Comparison of ENCODE assay signal across 21 mouse cellular contexts in the genomic region with DNA sequence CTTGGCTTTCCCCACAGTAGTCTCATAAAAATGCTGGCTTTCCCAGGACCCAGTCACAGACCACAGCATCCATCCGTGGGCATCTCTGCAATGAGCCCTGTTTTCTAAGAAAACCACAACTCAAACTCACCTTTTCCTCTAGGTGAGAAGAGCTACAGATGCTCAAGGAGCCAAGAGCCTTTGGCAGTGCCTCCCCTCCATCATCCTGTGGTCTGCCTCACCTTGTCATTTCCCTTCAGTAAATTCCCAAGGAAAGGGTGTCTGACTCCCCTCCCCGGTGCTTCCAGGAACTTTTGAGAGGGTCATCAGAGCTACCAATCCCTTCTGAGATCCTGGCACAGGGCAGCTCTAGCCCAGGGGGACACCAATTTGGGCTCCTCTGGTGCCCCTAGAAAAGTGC. TPM values are rescaled to one million over a fixed set of nuclear protein-coding genes. Genes with fewer than 3 reads are reported as not detected.
DNase-seq lines count a peak whose midpoint lies in the region; ATAC-seq and TF ChIP-seq lines count a peak whose summit lies in the region.
"Had no signal": no experiment of that assay in that cellular context is flagged by ENCODE, and none has a peak within 500 bp of the region (broad histone marks: within the 10 kb centered on the region; RNA-seq: fewer than 3 reads in every experiment).

No protein-coding gene starts in this region.

- DNase-seq in heart, embryonic 10.5 days (ENCODE audit: low spot score), result no peak
- no peak for DNase-seq in heart, postnatal 14 days
- peak; percentile 40 for DNase-seq in MEL (ENCODE audit: low read depth, low spot score)
- no peak for DNase-seq in liver, embryonic 14.5 days (ENCODE audit: low read depth in 3 of 3, low spot score in 3 of 3)
- no peak for DNase-seq in ovary, postnatal 36 days (ENCODE audit: low spot score)
- no peak for DNase-seq in cerebellum, postnatal 10 days
- DNase-seq: cerebellum, adult 9-11 months; gastrocnemius, postnatal 36 days; right cerebral cortex, postnatal 25 days; thymus, adult 2 months had no signal

- H3K4me1 ChIP-seq in heart, embryonic 10.5 days, result peaks cover 29% of the 10 kb centered on the region
- H3K4me1 ChIP-seq in megakaryocyte, embryonic 14.5 days, result peaks cover 91% of the 10 kb centered on the region
- peaks cover 5 to 43% of the 10 kb centered on the region in 2 experiments for H3K4me1 ChIP-seq in MEL (ENCODE audit: control insufficient read depth in 1 of 2, insufficient read depth in 2 of 2, low read length in 2 of 2)
- H3K4me1 ChIP-seq in liver, embryonic 14.5 days (replicated peaks; ENCODE audit: control insufficient read depth in 2 of 2, insufficient read depth in 2 of 2, low read length in 1 of 2), result peaks cover 37 to 42% of the 10 kb centered on the region in 2 experiments
- H3K4me1 ChIP-seq: forebrain, embryonic 15.5 days had no signal

- peaks cover 32% of the 10 kb centered on the region for H3K27me3 ChIP-seq in heart, embryonic 10.5 days (ENCODE audit: insufficient read depth, poor library complexity, severe bottlenecking)
- peaks cover 8% of the 10 kb centered on the region for H3K27me3 ChIP-seq in megakaryocyte, embryonic 14.5 days (replicated peaks)
- H3K27me3 ChIP-seq in MEL (ENCODE audit: control insufficient read depth in 1 of 2, insufficient read depth in 2 of 2, low read length in 2 of 2), result no peaks in the 10 kb centered on the region
- H3K27me3 ChIP-seq in liver, embryonic 14.5 days (ENCODE audit: control insufficient read depth, insufficient read depth, low read length), result no peaks in the 10 kb centered on the region

- TF ChIP-seq POLR2A in MEL (IDR thresholded peaks at IDR 0.05; ENCODE audit: control insufficient read depth in 1 of 2, insufficient read depth in 1 of 2, low read depth in 1 of 2, low read length in 2 of 2, poor library complexity in 1 of 2), result no peak

- no peak for TF ChIP-seq EP300 in MEL (IDR thresholded peaks at IDR 0.05; ENCODE audit: low read depth in 1 of 2, low read length in 2 of 2)
- no peak for TF ChIP-seq EP300 in liver, embryonic 14.5 days (IDR thresholded peaks at IDR 0.05; ENCODE audit: low read depth)

- ATAC-seq in megakaryocyte, adult 5-6 weeks (ENCODE audit: poor library complexity, severe bottlenecking), result no peak
- no peak for ATAC-seq in liver, embryonic 14.5 days (ENCODE audit: insufficient read depth)
- ATAC-seq: forebrain, embryonic 15.5 days; intestine, embryonic 16.5 days had no signal

- H3K9ac ChIP-seq in MEL (ENCODE audit: control insufficient read depth, low read depth, low read length, poor library complexity, severe bottlenecking), result peak overlapping the region; percentile 95
- peak overlapping the region; percentile 83 for H3K9ac ChIP-seq in liver, embryonic 14.5 days (replicated peaks)
- H3K9ac ChIP-seq: forebrain, embryonic 15.5 days; hindbrain, embryonic 14.5 days; limb, embryonic 13.5 days; neural tube, embryonic 13.5 days had no signal

- H3K79me2 ChIP-seq in MEL (ENCODE audit: control insufficient read depth, insufficient read depth, low read length, poor library complexity), result peaks cover 48% of the 10 kb centered on the region

- TF ChIP-seq RAD21 in MEL (IDR thresholded peaks at IDR 0.05; ENCODE audit: low read depth, low read length), result no peak

- peak overlapping the region; percentile 96 for H3K4me2 ChIP-seq in liver, embryonic 14.5 days (ENCODE audit: low read depth)
- H3K4me2 ChIP-seq: forebrain, embryonic 15.5 days; hindbrain, embryonic 14.5 days had no signal

- no peak overlapping the region; the same call in 1 of the 2 replicates for H3K27ac ChIP-seq in heart, embryonic 10.5 days
- peak overlapping the region; percentile 97 for H3K27ac ChIP-seq in MEL (ENCODE audit: control insufficient read depth, low read depth, low read length)
- peak overlapping the region; percentile 98 for H3K27ac ChIP-seq in liver, embryonic 14.5 days
- H3K27ac ChIP-seq: forebrain, embryonic 15.5 days; hindbrain, embryonic 14.5 days; limb, embryonic 13.5 days; neural tube, embryonic 13.5 days had no signal

- no peaks in the 10 kb centered on the region for H3K36me3 ChIP-seq in heart, embryonic 10.5 days
- H3K36me3 ChIP-seq in megakaryocyte, embryonic 14.5 days (replicated peaks; ENCODE audit: low read length), result peaks cover 37% of the 10 kb centered on the region
- peaks cover 0 to 40% of the 10 kb centered on the region in 2 experiments; a peak in 3 of 4 replicates for H3K36me3 ChIP-seq in MEL (ENCODE audit: control insufficient read depth in 1 of 2, insufficient read depth in 2 of 2, low read length in 2 of 2)
- H3K36me3 ChIP-seq in liver, embryonic 14.5 days (replicated peaks; ENCODE audit: control insufficient read depth, insufficient read depth, low read depth), result peaks cover 22% of the 10 kb centered on the region
- H3K36me3 ChIP-seq: forebrain, embryonic 15.5 days; limb, embryonic 13.5 days; neural tube, embryonic 13.5 days had no signal

- H3K9me3 ChIP-seq in heart, embryonic 10.5 days, result no peaks in the 10 kb centered on the region
- peaks cover 3% of the 10 kb centered on the region; the same call in 1 of the 2 replicates for H3K9me3 ChIP-seq in megakaryocyte, embryonic 14.5 days
- no peaks in the 10 kb centered on the region for H3K9me3 ChIP-seq in MEL (replicated peaks; ENCODE audit: insufficient read depth, low read length)
- no peaks in the 10 kb centered on the region for H3K9me3 ChIP-seq in liver, embryonic 14.5 days (ENCODE audit: control insufficient read depth, low read length)
- H3K9me3 ChIP-seq: forebrain, embryonic 15.5 days; limb, embryonic 13.5 days; neural tube, embryonic 13.5 days had no signal

- WGBS in heart, embryonic 10.5 days, result 19% methylated on average over 2 of the region's 2 CpGs
- 6% methylated on average over 2 of the region's 2 CpGs for WGBS in liver, embryonic 14.5 days (ENCODE audit: insufficient replicate concordance)

- intact Hi-C loops in heart, postnatal 14 days (cut with DNase I), result no loop called here

- peak overlapping the region; percentile 41 for H3K4me3 ChIP-seq in heart, embryonic 10.5 days
- H3K4me3 ChIP-seq in megakaryocyte, embryonic 14.5 days (replicated peaks), result peak overlapping the region; percentile 90
- peak overlapping the region; percentile 88 to 89 for H3K4me3 ChIP-seq in MEL (ENCODE audit: control insufficient read depth in 1 of 2, insufficient read depth in 1 of 2, low read depth in 2 of 2, low read length in 2 of 2)
- H3K4me3 ChIP-seq in liver, embryonic 14.5 days (ENCODE audit: insufficient read depth in 1 of 2, low read depth in 2 of 2, low read length in 2 of 2), result peak overlapping the region; percentile 82 to 88
- H3K4me3 ChIP-seq: forebrain, embryonic 15.5 days; neural tube, embryonic 13.5 days had no signal

- no peak for TF ChIP-seq CTCF in MEL (IDR thresholded peaks at IDR 0.05 in 2 of 3, conservative IDR thresholded peaks at IDR 0.05 in 1 of 3; ENCODE audit: control insufficient read depth in 1 of 3, insufficient read depth in 1 of 3, low read depth in 2 of 3, low read length in 3 of 3, poor library complexity in 1 of 3, severe bottlenecking in 1 of 3)
- TF ChIP-seq CTCF in liver, embryonic 14.5 days (IDR thresholded peaks at IDR 0.05; ENCODE audit: low read depth), result no peak

RNA-seq across cellular contexts. Expression of gene Gfi1b, which starts 0.7 kb away (rescaled TPM):
- 11.0 and 12.2 TPM in 2 replicates for polyA plus RNA-seq in heart, embryonic 10.5 days (2016; fragmentation: Nextera tagmentation; extraction: Ambion mirVana)
- total RNA-seq in heart, postnatal 14 days (2021), result not detected
- 225 and 586 TPM in 2 replicates for polyA plus RNA-seq in megakaryocyte, embryonic 14.5 days (2012; ENCODE audit: insufficient read depth, low replicate concordance)
- total RNA-seq in megakaryocyte, adult 5-6 weeks (2015), result 2.9 and 7.4 TPM in 2 replicates
- total RNA-seq in megakaryocyte, adult 5-6 weeks (2017), result 6.1 and 7.8 TPM in 2 replicates
- 75.1 and 82.9 TPM in 2 replicates for total RNA-seq in MEL (2012; rRNA removed)
- 100 to 1,000 TPM; 194 to 277 TPM for polyA plus RNA-seq in MEL (2012; ENCODE audit: insufficient read depth in 1 of 2, insufficient read length in 2 of 2, low read depth in 1 of 2, low replicate concordance in 2 of 2, missing spikeins in 1 of 2)
- 72.5 and 86.9 TPM in 2 replicates for polyA plus RNA-seq in liver, embryonic 14.5 days (2012; rRNA removed)
- 89.2 and 107 TPM in 2 replicates for polyA plus RNA-seq in liver, embryonic 14.5 days (2014; fragmentation: Nextera tagmentation; extraction: Ambion mirVana)
- total RNA-seq: gastrocnemius, postnatal 36 days; layer of hippocampus, adult 18-20 months; left cerebral cortex, adult 18-20 months had no signal
- polyA plus RNA-seq: forebrain, embryonic 15.5 days; hindbrain, embryonic 14.5 days had no signal

RNA-seq across cellular contexts. Expression of gene Tsc1, which starts 19.9 kb away (rescaled TPM):
- 17.8 and 23.8 TPM in 2 replicates for polyA plus RNA-seq in heart, embryonic 10.5 days (2016; fragmentation: Nextera tagmentation; extraction: Ambion mirVana)
- 10 to 100 TPM; 19.4 to 20.4 TPM for total RNA-seq in heart, postnatal 14 days (2021)
- polyA plus RNA-seq in megakaryocyte, embryonic 14.5 days (2012; ENCODE audit: insufficient read depth, low replicate concordance), result 1.1 and 1.7 TPM in 2 replicates
- total RNA-seq in megakaryocyte, adult 5-6 weeks (2015), result 8.9 and 10.9 TPM in 2 replicates
- total RNA-seq in megakaryocyte, adult 5-6 weeks (2017), result 11.7 and 12.9 TPM in 2 replicates
- total RNA-seq in MEL (2012; rRNA removed), result 7.5 and 8.0 TPM in 2 replicates
- polyA plus RNA-seq in MEL (2012; ENCODE audit: insufficient read depth in 1 of 2, insufficient read length in 2 of 2, low read depth in 1 of 2, low replicate concordance in 2 of 2, missing spikeins in 1 of 2), result 10 to 100 TPM in 1 of 2 experiments, not detected in 1; 16.4 TPM
- polyA plus RNA-seq in liver, embryonic 14.5 days (2012; rRNA removed), result 4.5 and 5.4 TPM in 2 replicates
- 5.3 and 7.5 TPM in 2 replicates for polyA plus RNA-seq in liver, embryonic 14.5 days (2014; fragmentation: Nextera tagmentation; extraction: Ambion mirVana)

RNA-seq across cellular contexts. Expression of gene Gtf3c5, which starts 37.6 kb away (rescaled TPM):
- 37.0 and 45.2 TPM in 2 replicates for polyA plus RNA-seq in heart, embryonic 10.5 days (2016; fragmentation: Nextera tagmentation; extraction: Ambion mirVana)
- total RNA-seq in heart, postnatal 14 days (2021), result 10 to 100 TPM in 1 of 2 experiments, 1 to 10 TPM in 1; 9.8 to 10.9 TPM
- 4.1 and 10.3 TPM in 2 replicates for polyA plus RNA-seq in megakaryocyte, embryonic 14.5 days (2012; ENCODE audit: insufficient read depth, low replicate concordance)
- total RNA-seq in megakaryocyte, adult 5-6 weeks (2015), result 12.2 and 15.2 TPM in 2 replicates
- 10.3 and 13.7 TPM in 2 replicates for total RNA-seq in megakaryocyte, adult 5-6 weeks (2017)
- total RNA-seq in MEL (2012; rRNA removed), result 20.3 and 22.5 TPM in 2 replicates
- polyA plus RNA-seq in MEL (2012; ENCODE audit: insufficient read depth in 1 of 2, insufficient read length in 2 of 2, low read depth in 1 of 2, low replicate concordance in 2 of 2, missing spikeins in 1 of 2), result 10 to 100 TPM in 1 of 2 experiments, not detected in 1; 50.2 TPM
- polyA plus RNA-seq in liver, embryonic 14.5 days (2012; rRNA removed), result 10.0 and 11.6 TPM in 2 replicates
- 7.6 and 9.0 TPM in 2 replicates for polyA plus RNA-seq in liver, embryonic 14.5 days (2014; fragmentation: Nextera tagmentation; extraction: Ambion mirVana)

RNA-seq across cellular contexts. Expression of gene Cel, which starts 57.9 kb away (rescaled TPM):
- polyA plus RNA-seq in heart, embryonic 10.5 days (2016; fragmentation: Nextera tagmentation; extraction: Ambion mirVana), result not detected in 2 replicates
- total RNA-seq in heart, postnatal 14 days (2021), result not detected
- not detected in 2 replicates for polyA plus RNA-seq in megakaryocyte, embryonic 14.5 days (2012; ENCODE audit: insufficient read depth, low replicate concordance)
- total RNA-seq in megakaryocyte, adult 5-6 weeks (2015), result not detected in 2 replicates
- not detected in 2 replicates for total RNA-seq in megakaryocyte, adult 5-6 weeks (2017)
- not detected in 2 replicates for total RNA-seq in MEL (2012; rRNA removed)
- polyA plus RNA-seq in MEL (2012; ENCODE audit: insufficient read depth in 1 of 2, insufficient read length in 2 of 2, low read depth in 1 of 2, low replicate concordance in 2 of 2, missing spikeins in 1 of 2), result not detected
- 0.10 and 0.19 TPM in 2 replicates for polyA plus RNA-seq in liver, embryonic 14.5 days (2012; rRNA removed)
- 0.39 TPM in 1 of 2 replicates, not detected in the other for polyA plus RNA-seq in liver, embryonic 14.5 days (2014; fragmentation: Nextera tagmentation; extraction: Ambion mirVana)
- total RNA-seq: gastrocnemius, postnatal 36 days; layer of hippocampus, adult 18-20 months; left cerebral cortex, adult 18-20 months; megakaryocyte-erythroid progenitor cell, adult 5-6 weeks had no signal
- polyA plus RNA-seq: hindbrain, embryonic 14.5 days; kidney, embryonic 16.5 days; neural tube, embryonic 13.5 days had no signal
